Mouse (Mus musculus) hematopoietic stem cell, adult 5-6 weeks (primary cell): ENCODE results near the gene Irf6. TPM values are rescaled to one million over a fixed set of nuclear protein-coding genes. Genes with fewer than 3 reads are reported as not detected.

Experiments
- total RNA-seq: library from RNA; stranded (forward); fragments of 172-1452, 232-1000 nt; gene quantifications from 2 replicates; pipeline ENCODE4 v1.2.3, GENCODE M21; 2017

Irf6 gene
- total RNA-seq, 1 experiment from 2014 or later: 14.5 TPM

Other genes starting within 250 kb of the Irf6 start
- gene Syt14, start 117.3 kb upstream of the Irf6 start, total RNA-seq: 0.88 TPM in 1 of 2 replicates, not detected in the other
- 13.9 and 19.6 TPM in 2 replicates for gene Diexf, start 22.8 kb upstream of the Irf6 start, total RNA-seq
- 11.8 and 17.6 TPM in 2 replicates for gene A130010J15Rik, start 14.9 kb downstream of the Irf6 start, total RNA-seq
- 102 and 139 TPM in 2 replicates for gene Traf3ip3, start 48.6 kb downstream of the Irf6 start, total RNA-seq
- gene Lamb3, start 54.6 kb downstream of the Irf6 start, total RNA-seq: 1.2 and 2.9 TPM in 2 replicates
- 2.8 and 12.2 TPM in 2 replicates for gene Hsd11b1, start 111.0 kb downstream of the Irf6 start, total RNA-seq
- 12.0 and 13.4 TPM in 2 replicates for gene G0s2, start 120.1 kb downstream of the Irf6 start, total RNA-seq
- gene Camk1g, start 217.2 kb downstream of the Irf6 start, total RNA-seq: not detected in 2 replicates